Mouse (Mus musculus) Muller cell, postnatal 12 days (primary cell): ENCODE results near the gene Nol4l.
"Not testable (repeated sequence)": the region's sequence is repeated elsewhere in the genome, so short reads cannot be mapped to it uniquely, and the experiment has no call there.

Source experiments
- DNase-seq: peaks from one replicate; pipeline ENCODE4 v3.0.0-alpha.2; 2015; ENCODE audit errors: inconsistent ontology term

The Nol4l gene

GRCm38 (mm10) chr2:153512416-153513323 is 17.1 kb downstream of the Nol4l start:
- DNase-seq: no peak

GRCm38 (mm10) chr2:153511562-153511961 is 18.2 kb downstream of the Nol4l start:
- DNase-seq: no peak

GRCm38 (mm10) chr2:153510136-153510535 is 19.6 kb downstream of the Nol4l start:
- no peak for DNase-seq

DNA sequence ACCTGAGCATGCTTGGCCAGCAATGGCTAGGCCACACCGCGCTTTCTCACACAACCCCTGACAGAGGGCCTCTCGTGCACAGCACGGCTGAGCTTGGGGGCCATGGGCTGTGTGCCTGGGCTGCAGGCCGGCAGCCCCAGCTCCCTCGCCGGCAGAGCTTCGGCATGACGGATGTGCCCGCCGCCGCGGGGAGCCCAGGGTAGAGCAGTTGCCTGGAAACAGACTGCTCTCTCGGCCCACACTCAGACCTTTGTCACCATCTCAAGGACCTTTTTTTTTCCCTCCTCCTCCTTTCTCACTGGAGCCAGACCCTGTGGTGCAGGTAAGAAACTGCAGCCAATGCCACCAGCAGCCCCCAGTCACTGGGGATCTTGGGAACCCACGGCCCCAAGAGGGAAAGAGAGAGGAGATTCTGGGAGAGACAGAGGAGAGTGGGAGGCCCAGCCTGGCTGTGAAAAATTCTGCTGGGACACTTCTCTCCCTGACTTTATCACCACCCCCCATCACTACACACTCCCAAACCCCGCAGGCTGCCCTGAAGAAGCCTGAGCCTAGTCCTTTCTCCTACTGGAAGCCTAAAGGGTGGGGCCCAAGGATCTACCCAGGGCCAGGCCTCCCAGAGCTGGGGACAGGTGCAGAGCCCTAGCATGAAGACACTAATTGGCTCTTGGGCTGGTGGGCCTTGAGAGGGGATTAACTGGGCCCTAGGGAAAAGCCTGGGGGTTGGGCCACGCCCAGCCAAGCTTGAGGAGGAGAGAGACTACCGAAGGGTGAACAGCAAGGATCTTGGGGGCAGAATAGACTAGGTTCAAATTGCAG is 20.4 kb downstream of the Nol4l start:
- peak; percentile 44 for DNase-seq

GRCm38 (mm10) chr2:153508405-153508804 is 21.4 kb downstream of the Nol4l start:
- DNase-seq: no peak

DNA sequence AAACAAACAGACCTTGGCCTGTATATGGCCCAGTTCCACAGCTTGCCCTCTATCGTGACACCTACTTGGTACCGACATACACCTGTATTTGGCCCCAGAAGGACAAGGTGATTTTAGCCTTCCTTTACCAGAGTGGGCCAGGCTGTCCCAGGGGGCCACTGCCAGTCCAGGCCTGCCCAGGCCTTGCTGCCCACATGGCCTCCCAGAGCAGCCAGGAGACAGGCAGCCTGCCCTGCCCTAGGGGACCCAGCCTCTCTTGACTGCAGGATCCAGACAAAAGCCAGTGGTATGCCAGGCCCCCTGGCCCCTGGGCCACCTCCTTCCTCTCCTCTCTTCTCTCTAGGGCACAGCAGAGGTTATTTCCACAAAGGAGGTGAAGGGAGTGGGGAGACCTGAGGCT is 21.8 kb downstream of the Nol4l start:
- DNase-seq: no peak

- no peak for DNase-seq
These were observed 23.4 kb downstream of the Nol4l start for GRCm38 (mm10) chr2:153506385-153506784.

GRCm38 (mm10) chr2:153499154-153499553 is 30.6 kb downstream of the Nol4l start:
- no peak for DNase-seq

GRCm38 (mm10) chr2:153496898-153497297 is 32.9 kb downstream of the Nol4l start:
- DNase-seq: peak; percentile 60

GRCm38 (mm10) chr2:153496301-153496700 is 33.5 kb downstream of the Nol4l start:
- no peak for DNase-seq

DNA sequence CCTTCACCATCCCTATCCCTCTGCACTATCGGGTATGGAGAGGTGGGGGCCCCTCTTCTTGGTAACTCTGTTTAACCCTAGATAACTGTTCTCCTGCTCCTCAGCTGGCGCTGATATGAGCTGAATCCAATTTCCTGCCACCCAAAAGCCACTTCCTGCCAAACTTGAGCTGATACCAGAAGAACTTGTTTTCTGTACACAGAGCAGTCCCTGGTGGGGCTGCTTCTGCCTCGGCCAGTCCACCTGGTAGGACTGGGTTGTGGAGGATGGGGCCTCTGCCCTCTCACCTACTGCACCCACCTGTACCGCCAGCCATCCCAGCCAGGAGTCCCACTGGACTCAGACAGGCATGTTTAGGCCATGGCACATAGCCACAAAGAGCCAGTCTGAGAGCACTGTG is 34.0 kb downstream of the Nol4l start:
- no peak for DNase-seq

DNA sequence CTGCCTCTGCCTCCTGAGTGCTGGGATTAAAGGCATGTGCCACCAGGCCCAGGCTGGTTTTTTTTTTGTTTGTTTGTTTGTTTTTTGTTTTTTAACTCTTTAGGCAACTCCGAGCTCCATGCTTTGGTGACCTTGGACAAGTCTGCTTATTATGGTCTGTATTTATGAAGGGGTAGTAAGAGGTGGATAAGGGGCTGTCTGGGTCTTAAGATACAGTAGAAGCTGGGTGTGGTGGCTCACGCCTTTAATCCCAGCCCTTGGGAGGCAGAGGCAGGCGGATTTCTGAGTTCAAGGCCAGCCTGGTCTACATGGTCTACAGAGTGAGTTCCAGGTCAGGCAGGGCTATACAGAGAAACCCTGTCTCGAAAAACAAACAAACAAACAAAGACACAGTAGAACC is 34.4 kb downstream of the Nol4l start:
- not testable (repeated sequence) for DNase-seq

DNA sequence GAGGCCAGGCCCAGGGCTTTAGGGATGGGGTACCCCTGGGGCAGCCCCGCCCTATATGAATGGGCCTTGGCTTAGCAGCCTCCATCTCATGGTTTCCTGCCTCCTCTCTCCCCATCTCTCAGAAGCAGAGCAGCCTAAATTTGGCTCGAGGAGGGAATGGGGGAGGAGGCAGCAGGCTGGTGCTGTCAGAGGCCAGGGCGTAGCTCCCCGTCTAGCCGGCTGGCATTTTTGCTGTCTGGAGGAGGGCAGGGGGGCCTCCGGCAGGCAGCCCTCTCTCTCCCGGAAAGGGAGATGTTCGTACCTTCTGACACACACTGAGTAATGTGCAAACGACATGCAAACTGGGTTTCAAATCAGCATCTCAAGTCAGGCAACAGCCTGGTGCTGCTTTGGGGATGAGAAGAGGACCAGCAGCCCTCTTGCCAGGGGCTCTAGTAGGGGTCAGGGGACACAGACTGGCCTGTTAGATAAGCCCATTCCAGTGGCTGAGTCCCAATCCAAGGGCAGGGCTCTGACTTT is 35.4 kb downstream of the Nol4l start:
- DNase-seq: peak; percentile 80

DNA sequence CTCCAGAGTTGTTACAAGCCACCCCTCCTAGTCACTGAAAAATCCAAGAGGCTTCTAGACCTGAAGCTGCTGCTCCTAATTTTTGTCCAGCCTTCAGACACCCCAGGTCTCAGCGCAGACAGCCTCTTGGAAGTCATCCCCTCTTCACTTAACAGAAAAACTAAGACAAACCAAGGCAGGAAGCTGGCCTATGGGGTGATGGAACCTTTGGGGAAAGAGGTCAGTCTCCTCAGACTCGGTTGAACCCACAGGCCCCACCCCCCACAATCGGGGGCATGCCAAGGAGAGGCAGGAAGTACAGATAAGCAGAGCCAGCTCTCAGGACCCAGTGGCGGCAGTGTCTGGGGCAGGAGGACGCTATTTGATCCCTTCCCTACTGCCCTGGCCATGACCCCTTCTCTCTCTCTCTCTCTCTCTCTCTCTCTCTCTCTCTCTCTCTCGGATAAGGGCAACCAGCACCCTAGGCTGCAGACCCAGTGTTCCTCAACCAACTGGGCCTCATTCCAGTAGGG is 35.9 kb downstream of the Nol4l start:
- no peak for DNase-seq

- no peak for DNase-seq
These were observed 36.4 kb downstream of the Nol4l start for GRCm38 (mm10) chr2:153493393-153493731.

DNA sequence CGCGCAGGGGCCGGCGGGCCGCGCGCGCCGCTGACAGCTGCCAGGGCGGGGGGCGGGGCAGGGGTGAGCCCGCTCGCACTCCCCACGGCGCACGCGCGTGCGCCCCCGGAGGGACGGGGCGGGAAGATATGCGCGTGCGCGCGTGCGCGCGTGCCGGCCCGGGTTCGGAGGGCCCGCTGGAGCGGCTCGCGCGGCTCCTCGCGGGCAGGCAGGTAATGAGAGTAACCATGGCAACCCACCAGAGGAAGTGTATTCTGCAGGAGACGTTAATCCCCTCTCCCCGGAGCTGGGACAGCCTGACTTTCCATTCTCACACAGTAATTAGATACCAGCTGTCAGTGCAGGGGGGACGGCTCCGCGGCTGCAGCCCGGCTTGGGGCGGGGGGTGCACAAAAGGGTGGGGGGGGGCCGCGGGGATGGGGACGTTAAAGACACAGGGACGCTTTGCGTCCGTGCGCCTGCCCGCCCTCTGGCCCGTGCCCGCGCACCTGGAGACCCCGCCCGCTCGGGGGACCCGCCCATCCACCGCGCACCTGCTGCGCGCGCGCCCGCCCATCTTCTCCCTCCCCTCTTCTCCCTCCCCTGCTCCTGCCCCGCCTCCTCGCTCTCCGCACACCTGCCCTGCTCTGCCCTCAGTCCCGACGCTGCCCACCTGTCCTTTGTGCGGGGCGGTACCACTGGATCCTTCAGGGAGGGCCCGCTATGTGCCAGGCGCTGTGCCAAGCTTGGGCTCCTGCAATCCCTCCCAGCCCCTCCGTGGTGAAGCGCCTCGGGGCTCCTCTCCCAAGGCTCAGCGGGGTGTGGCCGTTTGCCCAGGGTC is 37.0 kb downstream of the Nol4l start, which contains the start of gene 4930404H24Rik:
Gene 4930404H24Rik, plus strand, starts transcription at position 218 of the 820 bp plus-strand sequence.
- DNase-seq: peak; percentile 84

GRCm38 (mm10) chr2:153492179-153492517 is 37.6 kb downstream of the Nol4l start:
- no peak for DNase-seq

GRCm38 (mm10) chr2:153491512-153492178 is 38.1 kb downstream of the Nol4l start:
- DNase-seq: no peak

DNA sequence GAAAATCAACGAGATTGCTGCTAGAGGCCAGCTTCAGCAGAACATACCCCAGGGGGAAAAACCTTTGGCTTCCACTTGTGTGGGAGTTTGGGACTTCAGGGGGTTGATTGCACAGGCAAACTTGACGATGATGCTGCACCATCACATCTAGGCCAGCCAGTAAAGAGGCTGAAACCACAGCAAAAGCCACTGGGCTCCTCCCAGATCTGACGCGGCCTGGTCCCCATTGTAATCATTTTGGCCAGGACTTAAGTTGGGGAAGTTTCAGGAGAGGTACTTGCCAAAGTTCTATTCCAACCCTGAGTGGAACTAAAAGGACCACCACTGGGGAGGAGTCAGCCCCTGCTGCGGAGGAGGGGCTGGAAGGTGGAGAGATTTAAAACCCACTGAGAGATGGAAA is 38.8 kb downstream of the Nol4l start:
- DNase-seq: peak; percentile 82

GRCm38 (mm10) chr2:153490116-153490515 is 39.7 kb downstream of the Nol4l start:
- no peak for DNase-seq

- DNase-seq: no peak
These were observed 45.7 kb downstream of the Nol4l start for GRCm38 (mm10) chr2:153484071-153484470.
